Mouse (Mus musculus) retina, adult 2 months (tissue): Measurements from ENCODE around the gene Kirrel2.

Experiments
- DNase-seq: peaks from one replicate; pipeline ENCODE4 v3.0.0-alpha.2; 2012; ENCODE audit warnings: low read depth, low spot score

Gene Kirrel2

GRCm38 (mm10) chr7:30413596-30413995, 43.9 kb downstream of the Kirrel2 start, which contains the start of gene Tyrobp:
Tyrobp (plus strand) TSS chr7:30413760.
- no peak for DNase-seq

GRCm38 (mm10) chr7:30412735-30413147, 44.7 kb downstream of the Kirrel2 start:
- DNase-seq: no peak

DNA sequence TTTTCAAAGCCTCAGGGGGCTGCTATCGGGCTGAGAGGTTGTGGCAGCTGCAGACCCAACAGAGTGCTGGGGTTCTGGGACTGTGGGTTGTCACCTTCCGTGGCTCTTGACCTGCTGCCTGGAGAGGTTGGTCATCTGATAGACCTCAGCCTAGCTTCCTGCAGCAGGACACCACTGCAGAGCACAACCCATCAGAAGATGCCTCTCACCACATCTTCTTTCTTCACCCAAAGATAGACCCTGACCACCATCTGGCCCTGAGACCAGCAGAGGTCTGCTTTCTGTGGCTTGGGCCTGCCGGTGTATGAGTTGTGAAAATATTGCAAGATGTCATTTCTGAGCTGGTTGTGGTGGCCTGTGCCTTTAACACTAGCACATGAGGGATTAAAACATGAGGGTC, 46.5 kb downstream of the Kirrel2 start:
- DNase-seq: no peak

- DNase-seq: no peak
Measured at GRCm38 (mm10) chr7:30409789-30410188, 47.7 kb downstream of the Kirrel2 start.

- DNase-seq: no peak
Measured at GRCm38 (mm10) chr7:30408639-30409038, 48.9 kb downstream of the Kirrel2 start.

DNA sequence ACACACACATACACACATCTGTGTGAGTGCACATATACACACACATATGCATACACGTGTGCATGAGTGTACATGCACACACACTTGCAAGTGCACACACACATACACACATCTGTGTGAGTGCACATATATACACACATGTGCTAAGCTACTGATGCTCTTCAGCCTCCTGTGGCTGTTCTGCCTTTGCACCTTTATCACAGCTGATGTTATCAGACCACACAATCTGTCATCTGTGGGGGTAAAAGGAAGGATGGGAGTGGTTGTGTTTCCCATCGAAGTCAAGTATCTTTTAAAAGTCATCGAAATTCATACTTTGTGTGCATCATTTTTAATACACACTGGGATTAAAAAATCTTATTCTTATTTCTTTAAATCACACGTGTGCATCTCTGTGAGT, 55.1 kb downstream of the Kirrel2 start:
- no peak for DNase-seq

GRCm38 (mm10) chr7:30399671-30400070, 57.8 kb downstream of the Kirrel2 start:
- no peak for DNase-seq
